ENCODE assay signal across 8 mouse cellular contexts in the genomic region with DNA sequence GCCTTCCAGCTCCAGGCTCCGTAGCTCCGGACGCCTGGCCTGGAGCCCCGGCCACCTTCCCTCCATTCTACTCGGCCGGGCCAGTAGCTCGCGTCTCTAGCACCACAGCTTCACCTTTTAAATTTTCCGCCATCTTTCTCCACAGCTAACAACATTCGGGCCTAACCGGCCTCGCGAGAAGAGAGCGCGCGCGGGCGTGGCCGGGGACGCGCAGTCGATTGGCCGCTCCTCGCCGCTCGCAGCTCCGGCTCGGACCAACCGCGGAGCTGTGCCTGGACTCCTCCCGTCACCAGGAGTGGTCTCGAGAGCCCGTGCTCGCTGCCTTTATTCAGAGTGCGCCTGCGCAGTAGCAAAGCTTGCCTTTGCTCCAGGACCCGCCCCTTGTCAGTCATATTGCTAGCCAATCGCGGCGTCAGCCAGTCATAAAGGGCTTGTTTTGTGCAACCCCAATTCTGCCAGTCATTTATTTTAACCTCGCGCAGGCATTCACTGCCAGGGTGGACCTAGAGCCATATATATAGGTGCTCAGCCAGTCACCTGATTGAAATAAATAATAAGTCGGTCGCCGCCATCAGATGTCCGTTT. TPM values are rescaled to one million over a fixed set of nuclear protein-coding genes. Genes with fewer than 3 reads are reported as not detected.
DNase-seq lines count a peak whose midpoint lies in the region; ATAC-seq and TF ChIP-seq lines count a peak whose summit lies in the region.

Gene Suv39h1 (minus strand): TSS at position 331 of the 585 bp plus-strand sequence.

- H3K4me2 ChIP-seq in heart, embryonic 15.5 days = peak within 1 kb of the TSS; percentile 61
- H3K4me2 ChIP-seq in liver, embryonic 14.5 days (ENCODE audit: low read depth) = peak within 1 kb of the TSS; percentile 80
- H3K4me2 ChIP-seq in neural tube, embryonic 11.5 days (ENCODE audit: low read depth) = peak within 1 kb of the TSS; percentile 43
- H3K4me2 ChIP-seq in stomach, postnatal 0 days (replicated peaks; ENCODE audit: low read depth) = peak within 1 kb of the TSS; percentile 58

- peaks cover 31% of the 10 kb centered on the region for H3K36me3 ChIP-seq in forebrain, embryonic 10.5 days (replicated peaks)
- H3K36me3 ChIP-seq in heart, embryonic 15.5 days = peaks cover 10% of the 10 kb centered on the region; the same call in 1 of the 2 replicates
- peaks cover 15% of the 10 kb centered on the region for H3K36me3 ChIP-seq in liver, embryonic 14.5 days (replicated peaks; ENCODE audit: control insufficient read depth, insufficient read depth, low read depth)
- H3K36me3 ChIP-seq in neural tube, embryonic 11.5 days (ENCODE audit: control insufficient read depth, insufficient read depth, low read length) = no peaks in the 10 kb centered on the region; the same call in 1 of the 2 replicates
- H3K36me3 ChIP-seq in stomach, postnatal 0 days (ENCODE audit: control insufficient read depth, insufficient read depth, low read length) = no peaks in the 10 kb centered on the region

- peak within 1 kb of the TSS; percentile 94 for H3K27ac ChIP-seq in forebrain, embryonic 10.5 days
- H3K27ac ChIP-seq in heart, embryonic 15.5 days = peak within 1 kb of the TSS; percentile 90
- peak within 1 kb of the TSS; percentile 88 for H3K27ac ChIP-seq in liver, embryonic 14.5 days
- peak within 1 kb of the TSS; percentile 80 for H3K27ac ChIP-seq in neural tube, embryonic 11.5 days (ENCODE audit: low read depth, low read length)
- H3K27ac ChIP-seq in stomach, postnatal 0 days (replicated peaks) = peak within 1 kb of the TSS; percentile 77

- no peak for TF ChIP-seq CTCF in liver, embryonic 14.5 days (IDR thresholded peaks at IDR 0.05; ENCODE audit: low read depth)
- TF ChIP-seq CTCF in stomach, postnatal 0 days (IDR thresholded peaks at IDR 0.05; ENCODE audit: low read depth) = no peak

- peak; percentile 85 to 87 for DNase-seq in CD8-positive naive resting alpha-beta T cell, adult 2 months (ENCODE audit: low read depth in 2 of 2, low spot score in 2 of 2)
- peak; percentile 85 for DNase-seq in c-Kit-positive CD71-negative TER-119-negative erythroid progenitor cells, embryonic 14.5 days (ENCODE audit: low read depth)
- peak; percentile 88 for DNase-seq in forebrain, embryonic 10.5 days (ENCODE audit: extremely low spot score, low spot score)
- peak; percentile 93 to 98 for DNase-seq in kidney, postnatal 25 days
- DNase-seq in liver, embryonic 14.5 days (ENCODE audit: low read depth in 3 of 3, low spot score in 3 of 3) = peak; percentile 92 to 93 (median 93)
- DNase-seq in neural tube, embryonic 11.5 days (ENCODE audit: low spot score) = peak; percentile 92
- DNase-seq in stomach, postnatal 0 days (ENCODE audit: low spot score) = peak; percentile 92

- peaks cover 5% of the 10 kb centered on the region for H3K4me1 ChIP-seq in forebrain, embryonic 10.5 days
- peaks cover 2% of the 10 kb centered on the region; the same call in 1 of the 2 replicates for H3K4me1 ChIP-seq in heart, embryonic 15.5 days (replicated peaks)
- peaks cover 7 to 10% of the 10 kb centered on the region in 2 experiments; a peak in 3 of 4 replicates for H3K4me1 ChIP-seq in liver, embryonic 14.5 days (replicated peaks; ENCODE audit: control insufficient read depth in 2 of 2, insufficient read depth in 2 of 2, low read length in 1 of 2)
- H3K4me1 ChIP-seq in neural tube, embryonic 11.5 days (ENCODE audit: control insufficient read depth, insufficient read depth, low read length) = no peaks in the 10 kb centered on the region
- no peaks in the 10 kb centered on the region for H3K4me1 ChIP-seq in stomach, postnatal 0 days (replicated peaks; ENCODE audit: control insufficient read depth, insufficient read depth)

- H3K9me3 ChIP-seq in forebrain, embryonic 10.5 days = no peaks in the 10 kb centered on the region; the same call in 1 of the 2 replicates
- no peaks in the 10 kb centered on the region for H3K9me3 ChIP-seq in heart, embryonic 15.5 days (replicated peaks)
- H3K9me3 ChIP-seq in liver, embryonic 14.5 days (ENCODE audit: control insufficient read depth, low read length) = no peaks in the 10 kb centered on the region
- no peaks in the 10 kb centered on the region for H3K9me3 ChIP-seq in neural tube, embryonic 11.5 days (ENCODE audit: control insufficient read depth, low read length)
- no peaks in the 10 kb centered on the region for H3K9me3 ChIP-seq in stomach, postnatal 0 days (ENCODE audit: control insufficient read depth, low read length)

- peak within 1 kb of the TSS; percentile 64 for H3K4me3 ChIP-seq in forebrain, embryonic 10.5 days
- peak within 1 kb of the TSS; percentile 68 for H3K4me3 ChIP-seq in heart, embryonic 15.5 days
- peak within 1 kb of the TSS; percentile 83 to 87 for H3K4me3 ChIP-seq in liver, embryonic 14.5 days (ENCODE audit: insufficient read depth in 1 of 2, low read depth in 2 of 2, low read length in 2 of 2)
- peak within 1 kb of the TSS; percentile 59 for H3K4me3 ChIP-seq in neural tube, embryonic 11.5 days (ENCODE audit: low read depth, low read length)
- peak within 1 kb of the TSS; percentile 53 for H3K4me3 ChIP-seq in stomach, postnatal 0 days (ENCODE audit: low read depth, low read length)

- peak; percentile 49; the same call in 1 of the 2 replicates for TF ChIP-seq EP300 in liver, embryonic 14.5 days (IDR thresholded peaks at IDR 0.05; ENCODE audit: low read depth)
- TF ChIP-seq EP300 in stomach, postnatal 0 days (optimal IDR thresholded peaks at IDR 0.05) = peak; percentile 80

- WGBS in forebrain, embryonic 10.5 days = 20% methylated on average over 46 of the region's 46 CpGs
- 10% methylated on average over 42 of the region's 46 CpGs for WGBS in heart, embryonic 15.5 days
- WGBS in liver, embryonic 14.5 days (ENCODE audit: insufficient replicate concordance) = 12% methylated on average over 46 of the region's 46 CpGs
- WGBS in neural tube, embryonic 11.5 days = 27% methylated on average over 37 of the region's 46 CpGs
- 14% methylated on average over 38 of the region's 46 CpGs for WGBS in stomach, postnatal 0 days

- peak; percentile 99 for ATAC-seq in heart, embryonic 15.5 days (replicated peaks; ENCODE audit: insufficient number of reproducible peaks, insufficient read depth, low FRiP score, low read depth)
- peak; percentile 98 for ATAC-seq in liver, embryonic 14.5 days (ENCODE audit: insufficient read depth)
- peak; percentile 95 for ATAC-seq in neural tube, embryonic 11.5 days (ENCODE audit: insufficient read depth, low FRiP score, low TSS enrichment)
- peak; percentile 99 for ATAC-seq in stomach, postnatal 0 days (ENCODE audit: low FRiP score, low TSS enrichment)

- no peaks in the 10 kb centered on the region for H3K27me3 ChIP-seq in forebrain, embryonic 10.5 days (ENCODE audit: poor library complexity, severe bottlenecking)
- H3K27me3 ChIP-seq in heart, embryonic 15.5 days = no peaks in the 10 kb centered on the region
- no peaks in the 10 kb centered on the region for H3K27me3 ChIP-seq in liver, embryonic 14.5 days (ENCODE audit: control insufficient read depth, insufficient read depth, low read length)
- no peaks in the 10 kb centered on the region for H3K27me3 ChIP-seq in neural tube, embryonic 11.5 days (ENCODE audit: control insufficient read depth, insufficient read depth, low read length)
- H3K27me3 ChIP-seq in stomach, postnatal 0 days (ENCODE audit: control insufficient read depth, insufficient read depth, low read length) = no peaks in the 10 kb centered on the region

- peak within 1 kb of the TSS; percentile 63 for H3K9ac ChIP-seq in heart, embryonic 15.5 days
- peak within 1 kb of the TSS; percentile 85 for H3K9ac ChIP-seq in liver, embryonic 14.5 days (replicated peaks)
- peak within 1 kb of the TSS; percentile 63 for H3K9ac ChIP-seq in neural tube, embryonic 11.5 days (ENCODE audit: low read length)
- peak within 1 kb of the TSS; percentile 62 for H3K9ac ChIP-seq in stomach, postnatal 0 days (ENCODE audit: low read length)

RNA-seq across cellular contexts. Expression of gene Suv39h1, which starts in this region (rescaled TPM):
- polyA plus RNA-seq in forebrain, embryonic 10.5 days (2016; fragmentation: Nextera tagmentation; extraction: Ambion mirVana) = 106 and 109 TPM in 2 replicates
- 25.0 and 32.1 TPM in 2 replicates for polyA plus RNA-seq in heart, embryonic 15.5 days (2015; fragmentation: Nextera tagmentation; extraction: Ambion mirVana)
- 24.6 and 31.3 TPM in 2 replicates for polyA plus RNA-seq in liver, embryonic 14.5 days (2012; rRNA removed)
- 28.4 and 34.8 TPM in 2 replicates for polyA plus RNA-seq in liver, embryonic 14.5 days (2014; fragmentation: Nextera tagmentation; extraction: Ambion mirVana)
- polyA plus RNA-seq in neural tube, embryonic 11.5 days (2014; fragmentation: Nextera tagmentation; extraction: Ambion mirVana) = 82.5 and 84.8 TPM in 2 replicates
- 10.8 and 12.3 TPM in 2 replicates for polyA plus RNA-seq in stomach, postnatal 0 days (2015; fragmentation: Nextera tagmentation; extraction: Ambion mirVana)

Comparison
In these comparisons a context has a peak if more than half of its experiments do, and no peak if none do; other contexts are left out.
1. Peak in every context shown above with its lines: DNase-seq, ATAC-seq, H3K4me3 ChIP-seq and H3K27ac ChIP-seq.